Mouse (Mus musculus) CH12.LX (cell line): Measurements from ENCODE around the gene Olig1. TPM values are rescaled to one million over a fixed set of nuclear protein-coding genes. Genes with fewer than 3 reads are reported as not detected.
"Not testable (repeated sequence)": the region's sequence is repeated elsewhere in the genome, so short reads cannot be mapped to it uniquely, and the experiment has no call there.

Experiments used
- DNase-seq: peaks from one replicate; pipeline ENCODE4 v3.0.0-alpha.2; 2013; ENCODE audit errors: extremely low read depth
- H3K27ac ChIP-seq: 2 replicates; pipeline ENCODE4 v1.5.1; 2012; ENCODE audit warnings: low read depth, mild to moderate bottlenecking, control low read depth, moderate library complexity; ENCODE audit not compliant: insufficient read depth
- H3K27me3 ChIP-seq: replicated peaks from 2 replicates; pipeline ENCODE3; 2012; ENCODE audit warnings: inconsistent platforms
- H3K36me3 ChIP-seq, 2 experiments: replicated peaks in 1 of 2; 2 replicates each; pipeline versions ENCODE3 to v1.6.1; 2012; ENCODE audit warnings: inconsistent platforms in 1 of 2, low read length in 1 of 2, mild to moderate bottlenecking in 1 of 2, mixed read lengths in 1 of 2, moderate library complexity in 1 of 2; ENCODE audit not compliant: control insufficient read depth in 1 of 2, insufficient read depth in 1 of 2
- H3K4me1 ChIP-seq, 2 experiments: 2 replicates each; pipeline ENCODE4 v1.6.1; 2012; ENCODE audit warnings: inconsistent platforms in 1 of 2, moderate library complexity in 1 of 2; ENCODE audit not compliant: insufficient read depth in 2 of 2, control insufficient read depth in 1 of 2
- H3K4me2 ChIP-seq: 2 replicates; pipeline ENCODE4 v1.6.1; 2012; ENCODE audit warnings: low read depth, mild to moderate bottlenecking, control low read depth; ENCODE audit not compliant: poor library complexity, insufficient read depth, severe bottlenecking
- H3K4me3 ChIP-seq, 3 experiments: fragments of 150-350 bp in 1 of 3; sonication (generic) in 1 of 3; replicated peaks in 1 of 3; 2 replicates each; pipeline versions ENCODE3 to v1.5.1; 2011 to 2012; ENCODE audit warnings: low read depth in 2 of 3, low read length in 2 of 3, mild to moderate bottlenecking in 2 of 3, moderate library complexity in 2 of 3, control low read depth in 1 of 3, improper control_type of control experiment in 1 of 3, inconsistent platforms in 1 of 3, mixed read lengths in 1 of 3; ENCODE audit not compliant: poor library complexity in 1 of 3
- H3K79me2 ChIP-seq: replicated peaks from 2 replicates; pipeline ENCODE4 v1.6.1; 2012; ENCODE audit warnings: mild to moderate bottlenecking, moderate library complexity; ENCODE audit not compliant: control insufficient read depth, poor library complexity, insufficient read depth, severe bottlenecking; ENCODE audit errors: extremely low read depth
- H3K9ac ChIP-seq: 2 replicates; pipeline ENCODE4 v1.6.1; 2012; ENCODE audit warnings: low read depth, mild to moderate bottlenecking, control low read depth, moderate library complexity; ENCODE audit not compliant: insufficient read depth
- H3K9me3 ChIP-seq: replicated peaks from 2 replicates; pipeline ENCODE3; 2012; ENCODE audit warnings: low read length, inconsistent platforms, mixed read lengths
- BHLHE40 ChIP-seq: IDR thresholded peaks from 2 replicates; pipeline ENCODE4 v1.6.1; 2011; ENCODE audit warnings: mild to moderate bottlenecking, low read depth, low read length, improper control_type of control experiment
- EP300 ChIP-seq: IDR thresholded peaks from 2 replicates; pipeline ENCODE4 v1.6.1; 2011; ENCODE audit warnings: low read length, improper control_type of control experiment
- JUN ChIP-seq: IDR thresholded peaks from 2 replicates; pipeline ENCODE4 v1.6.1; 2011; ENCODE audit warnings: low read depth, mild to moderate bottlenecking, low read length, improper control_type of control experiment, moderate library complexity; ENCODE audit not compliant: insufficient read depth
- PAX5 ChIP-seq: IDR thresholded peaks from 2 replicates; pipeline ENCODE4 v1.6.1; 2012; ENCODE audit warnings: low read length, inconsistent platforms, mixed read lengths
- POLR2AphosphoS2 ChIP-seq: IDR thresholded peaks from 2 replicates; pipeline ENCODE4 v1.6.1; 2011; ENCODE audit warnings: low read depth, low read length, improper control_type of control experiment
- SIN3A ChIP-seq: IDR thresholded peaks from 2 replicates; pipeline ENCODE4 v1.6.1; 2012; ENCODE audit warnings: low read length, improper control_type of control experiment, inconsistent platforms
- UBTF ChIP-seq: IDR thresholded peaks from 2 replicates; pipeline ENCODE4 v1.6.1; 2012; ENCODE audit warnings: low read depth, mild to moderate bottlenecking, inconsistent platforms, low read length, improper control_type of control experiment, moderate library complexity
- dilution Hi-C: fragments of 300-500 bp; cut with MboI; formaldehyde crosslinking; loops from 2 replicates; pipeline ENCODE4 v1.14.3; 2020; ENCODE audit warnings: low sequenced_read_pairs; ENCODE audit not compliant: extremely low pct_unique_long_range_greater_than_20kb, extremely low pct_ligation_motif_present
- in situ Hi-C: fragments of 300-500 bp; cut with MboI; formaldehyde crosslinking; loops from 3 replicates; pipeline ENCODE4 v1.14.3; 2019; ENCODE audit warnings: low sequenced_read_pairs, low pct_ligation_motif_present, low pct_unique_long_range_greater_than_20kb, mixed read lengths
- polyA plus RNA-seq: library from polyadenylated mRNA; unstranded; fragments of >175 nt; gene quantifications from 2 replicates; pipeline ENCODE4 v1.2.1, GENCODE M21; 2012; ENCODE audit warnings: low read depth; ENCODE audit not compliant: insufficient read length
- total RNA-seq, 2 experiments: library from RNA; depleted of rRNA; stranded (reverse); fragments of 300-350 nt in 1 of 2; fragments of >200 nt in 1 of 2; gene quantifications; 2 replicates each; pipeline ENCODE4 v1.2.3; 2012 to 2014

The Olig1 gene
- total and polyA plus RNA-seq, 3 experiments, result not detected

DNA sequence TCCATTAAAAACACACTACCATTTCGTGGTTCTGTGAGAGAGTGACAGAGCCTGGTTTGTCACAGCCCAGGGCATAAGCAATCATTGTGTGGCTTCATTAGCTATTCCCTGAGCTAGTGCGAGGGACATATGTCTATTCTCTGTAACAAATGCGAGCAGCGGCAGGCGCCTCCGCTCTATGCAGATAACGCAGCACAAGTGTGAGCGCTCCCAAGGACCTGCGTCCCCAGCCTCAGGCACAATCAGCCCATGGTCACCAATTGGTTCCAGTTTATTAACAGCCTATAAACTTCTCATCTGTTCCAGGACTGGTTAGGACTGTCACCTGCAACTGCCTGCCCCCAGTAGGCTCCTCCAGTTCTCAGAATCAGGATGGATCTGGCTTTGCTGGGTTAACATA, 23.3 kb upstream of the Olig1 start:
- TF ChIP-seq EP300, result no peak
- TF ChIP-seq PAX5, result no peak
- no peak for TF ChIP-seq UBTF
- no peak for TF ChIP-seq POLR2AphosphoS2
- peaks cover 56% of the 10 kb centered on the region for H3K27me3 ChIP-seq

GRCm38 (mm10) chr16:91255419-91256164, 14.0 kb upstream of the Olig1 start:
- H3K9ac ChIP-seq, in situ Hi-C loops, H3K36me3 ChIP-seq, H3K4me2 ChIP-seq, DNase-seq, H3K79me2 ChIP-seq, H3K4me3 ChIP-seq, H3K27ac ChIP-seq, H3K4me1 ChIP-seq, dilution Hi-C loops, H3K9me3 ChIP-seq: not testable (repeated sequence)
- H3K27me3 ChIP-seq, result peaks cover 49% of the 10 kb centered on the region
- TF ChIP-seq BHLHE40, result peak; percentile 62

More for the DNA sequence above, 23.3 kb upstream of the Olig1 start:
- Histone ChIP-seq H3K79me2 (no peaks in the 10 kb centered on the region), H3K4me3 (no peak overlapping the region), H3K4me1 (peaks cover 0 to 6% of the 10 kb centered on the region in 2 experiments; a peak in 1 of 4 replicates), H3K9ac (no peak overlapping the region), H3K27ac (no peak overlapping the region), H3K4me2 (no peak overlapping the region), H3K9me3 (no peaks in the 10 kb centered on the region), H3K36me3 (no peaks in the 10 kb centered on the region)
- DNase-seq, result no peak
- in situ Hi-C loops, result no loop called here
- dilution Hi-C loops, result no loop called here

DNA sequence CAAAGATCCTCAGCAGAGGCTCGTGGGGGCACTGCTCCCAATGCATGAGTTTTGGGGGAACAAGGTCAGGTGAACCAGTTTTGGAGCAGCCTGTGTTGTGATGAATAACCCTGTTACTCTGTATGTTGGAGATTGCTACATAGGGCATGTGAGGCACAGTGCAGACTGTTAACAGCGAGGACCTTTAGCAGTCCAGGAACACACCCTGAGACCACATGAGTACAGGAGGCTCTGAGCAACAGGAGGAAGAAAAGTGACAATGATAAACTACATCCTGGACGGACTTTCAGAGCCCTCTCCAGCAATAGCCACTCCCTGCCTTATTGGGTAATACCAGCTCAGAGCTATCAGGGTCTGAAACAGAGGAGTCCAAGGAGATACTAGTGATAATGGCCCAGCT, 10.6 kb upstream of the Olig1 start:
- peaks cover 82% of the 10 kb centered on the region for H3K27me3 ChIP-seq

More for the DNA sequence above, 10.6 kb upstream of the Olig1 start:
- H3K4me1 ChIP-seq, result no peaks in the 10 kb centered on the region
- TF ChIP-seq SIN3A (no peak), BHLHE40 (no peak), JUN (no peak)
- TF ChIP-seq, all 38 proteins: peak for 0
- no peak overlapping the region for H3K4me2 ChIP-seq
- no peaks in the 10 kb centered on the region for H3K79me2 ChIP-seq
- H3K9ac ChIP-seq, result no peak overlapping the region
- H3K4me3 ChIP-seq, result no peak overlapping the region
- H3K36me3 ChIP-seq, result no peaks in the 10 kb centered on the region
- in situ Hi-C loops (no loop called here), dilution Hi-C loops (no loop called here)
- H3K27ac ChIP-seq, result no peak overlapping the region
- no peak for DNase-seq
- H3K9me3 ChIP-seq, result no peaks in the 10 kb centered on the region
